Mouse (Mus musculus) embryonic fibroblast, embryonic 13.5 days (primary cell): Measurements from ENCODE around the gene Gm10322.

Source experiments
- CTCF ChIP-seq: IDR thresholded peaks from 2 replicates; pipeline ENCODE4 v1.5.1; 2011; ENCODE audit warnings: mild to moderate bottlenecking, control low read depth, low read length, moderate library complexity, borderline replicate concordance; ENCODE audit not compliant: insufficient read depth
- POLR2A ChIP-seq: IDR thresholded peaks from 2 replicates; pipeline ENCODE4 v1.6.1; 2011; ENCODE audit warnings: low read depth, mild to moderate bottlenecking, control low read depth, low read length, moderate library complexity

DNA sequence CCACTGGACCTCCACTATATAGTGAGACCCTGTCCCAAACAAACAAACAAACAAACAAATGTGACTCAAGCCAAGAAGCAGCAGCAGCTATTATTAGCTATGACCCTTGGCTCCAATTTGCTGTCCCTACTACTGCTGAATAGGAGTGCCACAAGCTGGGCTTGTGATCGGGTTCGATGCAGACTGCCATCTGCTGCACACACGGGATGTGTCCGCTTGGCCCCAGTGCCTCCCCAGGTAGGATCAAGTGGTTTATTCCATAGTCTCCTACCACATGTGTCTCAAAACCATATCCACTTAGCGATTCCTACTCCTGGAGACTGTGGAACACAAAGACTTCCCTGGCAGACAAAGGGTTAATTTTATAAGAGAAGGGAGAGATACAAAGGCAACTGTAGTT is 1.7 kb upstream of the Gm10322 start:
- TF ChIP-seq CTCF (no peak), POLR2A (no peak)
